Mouse (Mus musculus) CD4-positive, CD25-positive, alpha-beta regulatory T cell, adult 2 months (primary cell): ENCODE data around the gene Mpv17.

ENCODE experiments used
- DNase-seq: peaks from one replicate; pipeline ENCODE4 v3.0.0-alpha.2; 2012; ENCODE audit warnings: low read depth, low spot score

Gene Mpv17

GRCm38 (mm10) chr5:31105814-31106335 is 48.2 kb downstream of the Mpv17 start, which contains the start of gene Dnajc5g:
Gene Dnajc5g (plus strand): TSS chr5:31106285.
- DNase-seq: no peak

GRCm38 (mm10) chr5:31095711-31096480 is 58.2 kb downstream of the Mpv17 start:
- no peak for DNase-seq

GRCm38 (mm10) chr5:31094799-31095691 is 59.0 kb downstream of the Mpv17 start:
- peak; percentile 75 for DNase-seq

- DNase-seq: peak; percentile 42
Observed at GRCm38 (mm10) chr5:31094100-31094798, 59.8 kb downstream of the Mpv17 start.

- DNase-seq: peak; percentile 53
Observed at GRCm38 (mm10) chr5:31093151-31094041, 60.7 kb downstream of the Mpv17 start.

- no peak for DNase-seq
Observed at GRCm38 (mm10) chr5:31092231-31092975, 61.6 kb downstream of the Mpv17 start.
